Mouse (Mus musculus): ENCODE measurements around the gene Slc22a23.
A peak's percentile ranks its signal among the peaks of the same experiment; 100 is the strongest.
"Not testable (repeated sequence)": the region's sequence is repeated elsewhere in the genome, so short reads cannot be mapped to it uniquely, and the experiment has no call there.

The Slc22a23 gene

DNA sequence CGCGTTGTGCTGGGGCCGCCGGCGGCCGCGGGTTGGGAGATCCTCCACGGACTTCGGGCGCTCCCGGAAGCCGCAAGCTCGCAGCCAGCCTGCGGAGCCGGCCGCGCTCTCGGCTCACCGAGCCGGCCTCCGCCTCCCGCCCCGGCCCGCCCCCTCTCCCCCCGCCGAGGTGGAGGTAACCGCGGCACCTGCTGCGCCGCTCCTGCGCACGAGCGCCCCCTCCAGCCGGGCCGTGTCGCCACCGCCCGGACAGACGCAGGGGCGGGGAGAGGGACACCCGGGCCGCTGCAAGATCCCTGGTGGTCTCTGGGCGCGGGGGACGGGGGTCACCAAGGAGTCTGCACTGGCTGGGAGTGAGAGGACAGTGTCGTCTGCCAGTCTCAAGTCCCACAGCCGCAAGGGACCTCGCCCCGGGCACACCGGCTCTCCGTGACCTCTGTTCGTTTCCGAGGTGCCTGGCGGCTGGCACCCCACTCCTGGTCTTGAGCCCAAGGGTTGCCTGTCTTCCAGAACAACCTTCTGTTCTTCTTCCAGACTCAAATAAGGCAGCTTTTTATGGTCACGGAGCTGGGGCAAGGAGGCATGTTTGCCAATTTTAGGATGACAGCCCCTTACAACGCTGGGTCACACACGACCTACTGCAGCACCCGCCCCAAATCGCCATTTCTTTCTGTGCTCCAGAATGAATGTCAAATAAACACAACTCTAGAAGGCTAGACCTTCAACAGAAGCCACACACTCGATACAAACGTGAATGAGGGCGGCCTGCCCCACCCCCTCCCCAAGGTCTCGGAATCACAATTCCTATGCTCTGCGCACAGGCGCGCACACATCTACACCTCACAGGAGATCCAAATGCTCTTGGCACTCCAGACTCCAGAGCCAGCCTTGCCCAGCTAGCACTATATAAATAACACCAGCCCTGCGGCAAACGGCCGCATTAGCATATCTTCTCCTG, at the start of gene Slc22a23:
TSS of gene Slc22a23 (minus strand) at position 55 of the 958 bp plus-strand sequence.
- peak; percentile 72 for DNase-seq

DNA sequence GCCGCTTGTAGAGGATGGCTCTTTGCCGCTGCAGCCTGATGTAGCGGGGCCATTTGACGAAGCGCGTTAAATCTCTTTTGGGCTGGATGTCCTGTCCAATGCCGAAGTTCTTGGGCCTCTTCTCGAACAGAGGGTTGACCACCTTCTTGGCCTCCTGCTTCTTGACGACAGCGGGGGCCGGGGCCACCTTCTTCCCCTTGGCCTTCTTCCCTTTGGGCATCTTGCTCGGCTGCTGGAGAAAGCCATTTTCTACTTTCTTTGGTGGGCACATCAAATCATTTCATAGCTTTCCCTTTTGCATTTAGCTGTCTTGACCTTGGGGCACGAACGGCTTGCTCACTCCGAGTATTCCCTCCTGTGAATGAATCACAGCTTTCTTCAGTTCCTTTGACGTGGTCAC, 49.3 kb upstream of the Slc22a23 start:
- not testable (repeated sequence) for DNase-seq

DNA sequence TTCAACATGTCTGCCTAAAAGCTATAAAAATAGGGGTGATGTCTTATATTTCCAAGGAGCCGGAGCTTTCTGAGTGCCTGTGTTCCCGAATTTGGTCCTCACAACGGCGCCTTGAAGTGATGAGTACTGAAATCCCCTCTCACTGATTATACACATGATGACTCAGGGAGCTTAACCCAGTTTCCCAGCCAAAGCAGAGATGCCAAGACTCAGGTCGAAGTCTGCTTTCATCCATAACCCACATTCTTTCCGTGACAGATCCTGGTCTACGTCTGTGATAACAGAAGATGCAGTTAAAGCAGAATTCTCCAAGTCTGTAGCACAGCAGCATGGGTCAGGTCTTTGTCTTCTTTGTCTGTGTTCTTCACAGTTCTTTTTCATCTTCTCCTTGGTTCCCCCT, 47.4 kb upstream of the Slc22a23 start:
- no peak for DNase-seq

DNA sequence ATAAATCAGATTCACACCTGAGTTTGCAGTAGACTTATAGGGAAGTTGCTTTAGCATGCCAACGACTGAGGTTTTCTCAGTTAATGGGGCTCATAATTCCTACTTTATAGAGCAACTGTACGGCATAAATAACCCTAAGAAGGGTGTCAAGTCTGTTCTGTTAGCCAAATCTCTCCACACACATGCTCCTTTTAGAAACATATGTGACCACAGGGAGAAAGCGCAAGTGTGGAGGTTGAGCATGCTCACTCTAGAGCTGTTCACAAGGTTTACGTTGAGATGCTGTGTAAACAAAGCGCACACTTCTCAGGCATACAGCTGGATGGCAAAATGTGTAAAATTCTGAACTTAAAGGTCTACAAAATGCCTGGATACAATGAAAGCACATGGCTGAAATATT, 43.2 kb upstream of the Slc22a23 start:
- DNase-seq = no peak

DNA sequence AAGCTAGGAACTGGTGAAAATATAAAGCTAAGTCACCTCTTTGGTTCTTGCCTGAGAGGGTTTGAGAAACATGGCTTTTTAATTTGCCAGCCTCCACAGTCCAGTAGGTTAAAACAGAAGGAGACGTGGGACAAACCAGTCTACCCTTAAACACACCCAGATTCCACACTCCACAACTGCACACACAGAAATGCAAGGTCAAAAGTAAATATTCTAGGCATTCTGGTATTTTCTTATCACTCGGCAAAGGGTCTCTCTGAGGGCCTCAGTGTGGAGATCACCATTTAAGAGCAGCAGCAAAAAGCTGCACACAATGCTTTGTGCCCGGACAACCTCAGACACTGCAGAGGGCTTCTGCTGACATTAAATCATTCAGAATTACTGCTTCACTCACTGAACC, 38.4 kb upstream of the Slc22a23 start:
- DNase-seq = no peak

DNA sequence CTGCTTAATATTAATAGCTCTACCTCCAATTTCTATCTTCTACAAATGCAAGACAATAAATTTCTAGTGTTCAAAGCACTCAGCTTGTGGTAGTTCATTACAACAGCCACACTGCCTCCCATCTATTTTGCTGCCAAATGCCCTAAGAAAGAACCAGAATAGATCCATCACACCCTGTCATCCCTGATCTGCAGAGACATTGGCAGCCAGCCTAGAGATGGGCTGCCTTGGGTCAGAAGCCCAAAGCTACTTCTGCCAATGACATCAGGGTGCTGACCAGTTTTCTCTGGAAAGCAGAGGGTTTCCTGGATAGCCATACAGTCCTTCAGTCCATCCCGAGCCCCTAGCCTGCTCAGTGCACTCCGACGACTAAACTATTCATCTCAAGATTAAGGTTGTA, 33.9 kb upstream of the Slc22a23 start:
- no peak for DNase-seq

DNA sequence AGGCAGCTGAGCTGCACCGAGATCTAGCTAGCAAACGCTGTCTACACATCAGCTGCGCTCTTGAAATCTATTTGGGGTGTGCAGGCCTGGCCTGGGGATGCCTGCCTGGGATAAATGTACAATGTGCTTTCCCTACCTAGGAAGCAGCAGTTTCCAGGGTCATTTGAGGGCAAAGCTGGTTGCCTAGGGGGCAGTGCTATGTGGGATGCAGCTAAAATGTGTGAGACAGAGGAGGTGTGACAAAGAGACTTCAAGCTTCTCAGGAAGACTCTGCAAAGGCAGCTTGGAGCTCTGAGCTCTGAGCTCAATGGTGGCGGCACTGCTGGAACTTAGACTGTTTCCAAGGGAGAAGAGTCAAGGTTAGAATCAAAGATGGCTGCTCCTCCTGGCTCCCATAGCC, 30.2 kb upstream of the Slc22a23 start:
- DNase-seq = no peak

DNA sequence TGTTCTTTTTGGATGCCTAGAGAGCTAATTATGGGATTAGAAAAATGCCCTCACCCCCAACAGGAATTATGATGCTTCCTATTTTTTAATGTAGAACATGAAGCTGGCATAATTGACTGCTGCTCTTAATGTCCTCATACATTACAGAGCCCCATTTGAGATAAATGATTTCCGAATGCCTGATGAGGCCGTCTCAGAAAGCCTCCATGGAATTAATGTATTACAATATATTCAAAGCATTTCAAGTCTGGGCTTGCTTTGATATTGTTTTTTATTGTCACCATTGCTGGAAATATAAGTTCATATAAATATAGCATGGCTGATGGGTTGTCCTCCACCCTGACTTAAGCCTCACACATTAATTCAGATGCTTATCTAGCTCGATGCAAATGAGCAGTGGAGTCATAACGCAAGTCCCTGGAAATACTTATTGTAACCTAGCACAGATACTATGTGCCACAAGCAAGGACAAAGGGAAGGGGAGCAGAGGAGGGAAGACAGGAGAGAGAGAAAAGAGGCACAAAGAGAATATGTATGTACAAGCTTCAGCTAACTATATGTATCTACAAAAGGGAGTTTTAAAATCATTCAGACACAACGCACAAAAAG, 28.0 kb upstream of the Slc22a23 start:
- no peak for DNase-seq

DNA sequence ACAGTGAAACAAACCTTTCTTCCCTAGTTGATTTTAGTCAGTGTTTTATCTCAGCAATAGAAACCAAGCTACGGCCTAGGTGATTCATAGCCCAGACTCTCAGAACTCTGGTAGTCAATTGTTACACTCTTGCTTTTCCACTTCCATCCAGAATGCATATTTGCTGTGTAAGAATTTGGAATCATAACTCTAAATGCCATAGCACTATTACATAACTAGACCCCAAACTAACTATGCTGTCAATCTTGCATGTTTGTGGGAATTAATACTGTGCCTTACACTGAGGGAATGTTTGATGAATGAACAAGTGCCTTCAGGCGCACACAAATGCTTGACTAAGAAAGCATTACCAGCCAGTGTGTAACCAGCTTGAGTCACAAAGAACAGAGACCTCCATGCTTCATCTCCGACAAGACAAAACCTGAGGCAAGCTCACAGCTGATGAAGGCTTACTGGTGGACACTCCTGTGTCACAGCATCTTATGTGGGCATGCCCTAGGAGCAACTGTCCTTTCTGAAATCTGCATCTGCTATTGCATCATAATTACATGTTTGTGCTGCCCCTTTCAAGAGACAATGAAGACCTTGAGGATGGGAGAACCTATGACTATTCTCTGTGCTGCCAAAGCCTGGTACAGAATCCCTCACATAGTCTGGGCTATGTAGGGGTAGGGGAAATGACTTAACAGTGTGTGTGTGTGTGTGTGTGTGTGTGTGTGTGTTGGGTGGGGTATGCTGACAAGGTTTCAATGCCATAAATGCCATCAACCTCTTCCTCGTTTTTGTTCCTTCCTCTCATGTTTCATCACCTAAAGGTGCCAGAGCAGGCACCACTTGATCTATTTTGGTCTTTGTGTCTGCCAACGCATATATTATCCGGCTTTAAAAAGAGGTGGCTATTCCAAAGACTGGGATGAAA, 27.2 kb upstream of the Slc22a23 start:
- DNase-seq = no peak

DNA sequence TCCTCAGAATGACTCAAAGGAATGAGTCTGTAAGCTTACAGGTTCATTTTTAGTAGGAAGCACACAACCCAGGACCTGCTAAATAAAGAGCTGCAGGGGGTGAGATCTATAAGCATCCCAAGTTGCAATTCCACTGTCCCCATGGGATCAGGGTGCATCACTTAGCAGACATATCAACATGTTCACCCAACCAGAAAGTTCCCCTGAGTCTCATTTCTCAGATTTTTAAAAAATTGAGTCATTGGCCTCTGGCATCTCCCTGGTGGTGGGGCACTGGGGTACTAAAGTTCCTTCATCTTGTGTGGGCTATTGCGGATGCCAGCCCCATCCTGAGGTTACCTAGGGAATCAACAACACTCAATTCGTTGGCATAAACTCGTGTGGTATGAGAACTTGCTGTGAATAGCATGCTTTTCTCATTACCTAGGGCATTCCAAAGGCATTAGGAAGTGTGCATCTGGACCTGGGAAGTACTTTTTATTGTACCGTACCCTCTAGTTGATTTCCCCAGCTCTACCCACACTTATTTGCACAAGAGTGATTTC, 25.4 kb upstream of the Slc22a23 start:
- DNase-seq = no peak

DNA sequence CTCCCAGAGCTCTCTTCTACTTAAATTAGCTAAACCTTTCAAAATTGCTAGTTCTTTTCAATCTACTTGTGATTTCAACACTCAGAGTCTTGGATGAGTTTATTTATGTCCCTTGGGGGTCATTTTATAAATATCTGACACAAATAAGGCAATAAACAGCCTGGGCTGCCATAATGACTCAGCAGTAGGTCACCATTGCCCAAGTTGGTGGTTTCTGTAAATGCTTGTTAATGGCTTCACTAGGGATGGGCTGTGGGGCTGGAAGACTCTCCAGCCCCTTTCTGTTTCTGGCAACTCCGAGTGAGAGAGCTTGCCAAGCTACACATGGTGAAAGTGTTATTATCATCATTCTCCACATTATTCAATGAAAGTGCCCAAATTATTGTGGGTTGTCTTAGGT, 20.2 kb upstream of the Slc22a23 start:
- no peak for DNase-seq

DNA sequence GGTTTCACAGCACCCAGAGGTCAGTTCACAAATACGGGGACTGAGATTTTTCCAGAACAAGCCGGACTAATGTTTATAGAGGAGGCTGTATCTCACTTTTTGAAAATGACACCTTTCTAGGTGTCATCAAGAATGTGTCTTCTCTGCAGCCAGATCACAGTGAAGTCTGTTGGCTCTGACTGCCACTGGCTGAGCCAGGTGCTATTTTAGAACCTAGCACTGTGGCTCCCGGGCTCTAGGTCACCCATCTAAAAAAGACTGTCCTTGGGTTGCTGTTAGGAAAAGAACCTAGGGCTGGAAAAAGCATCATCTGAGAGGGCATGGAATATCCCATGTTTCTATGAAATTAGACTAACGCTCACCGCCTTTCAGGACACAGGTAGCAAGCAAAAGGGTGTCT, 10.7 kb upstream of the Slc22a23 start:
- no peak for DNase-seq

DNA sequence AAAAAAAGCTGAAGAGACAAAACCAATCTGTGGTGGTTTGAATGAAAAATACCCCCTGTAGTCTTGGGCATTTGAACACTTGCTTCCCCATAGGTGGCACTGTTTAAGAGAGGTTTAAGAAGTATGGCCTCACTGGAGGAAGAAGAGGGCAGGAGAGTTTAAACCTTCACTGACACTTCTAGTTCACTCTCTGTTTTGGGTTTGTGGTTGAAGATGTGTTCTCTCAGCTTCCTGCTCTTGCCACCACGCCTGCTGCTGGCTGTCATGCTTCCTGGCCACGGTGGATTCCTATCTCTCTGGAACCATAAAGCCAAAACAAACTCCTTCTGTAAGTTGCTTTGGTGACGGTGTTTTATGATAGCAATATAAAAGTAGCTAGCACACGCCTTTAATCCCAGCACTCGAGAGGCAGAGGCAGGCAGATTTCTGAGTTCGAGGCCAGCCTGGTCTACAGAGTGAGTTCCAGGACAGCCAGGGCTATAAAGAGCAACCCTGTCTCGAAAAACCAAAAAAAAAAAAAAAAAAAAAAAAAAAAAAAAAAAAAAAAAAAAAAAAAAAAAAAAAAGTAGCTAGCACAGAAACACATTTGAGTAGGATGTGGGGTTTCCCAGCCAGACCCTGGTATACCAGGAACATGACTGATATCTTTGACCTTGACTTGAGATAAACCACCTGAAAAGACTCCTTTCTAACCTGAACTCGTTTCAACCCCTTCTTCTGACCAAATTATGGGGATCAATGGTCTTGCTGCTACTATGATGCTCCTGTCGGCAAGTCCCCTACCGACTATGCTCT, 10.0 kb upstream of the Slc22a23 start:
- DNase-seq = no peak

DNA sequence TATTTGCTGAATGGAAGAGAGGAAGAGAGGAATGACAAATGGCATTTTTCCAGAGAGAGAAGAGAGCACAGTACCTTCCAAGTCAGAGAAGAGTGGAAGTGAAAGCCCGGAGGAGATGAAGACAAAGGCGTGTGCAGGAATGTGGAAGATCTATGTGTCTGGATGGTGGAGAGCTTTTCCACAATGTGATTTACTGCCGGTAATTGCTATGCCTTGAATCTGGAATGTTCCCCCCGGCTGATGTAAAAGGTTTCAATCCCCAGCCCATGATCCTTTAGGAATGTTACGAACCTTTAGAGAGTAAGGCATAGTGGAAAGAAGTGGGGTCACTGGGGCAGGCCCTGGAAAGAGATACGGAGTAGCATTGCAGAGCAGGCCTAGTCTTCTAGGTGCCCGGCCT, 8.3 kb upstream of the Slc22a23 start:
- DNase-seq = no peak

DNA sequence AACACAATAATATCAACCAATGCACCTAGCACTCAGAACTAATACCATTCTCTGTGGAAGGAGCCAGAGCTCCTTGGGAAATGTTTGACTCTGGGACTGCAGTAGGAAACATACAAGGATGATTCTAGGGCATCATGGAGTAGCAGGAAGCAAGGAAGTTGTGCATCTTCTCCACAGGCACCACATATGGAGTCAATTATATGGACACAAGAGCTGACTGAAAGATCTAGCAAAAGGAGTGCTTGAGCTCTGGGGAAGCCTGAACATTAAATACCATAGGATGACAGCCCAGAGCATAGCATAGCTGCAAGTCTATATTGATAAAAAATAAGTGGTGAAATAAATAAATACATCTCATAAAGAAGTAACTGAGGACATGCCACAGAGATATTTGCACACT, 6.5 kb upstream of the Slc22a23 start:
- no peak for DNase-seq

DNA sequence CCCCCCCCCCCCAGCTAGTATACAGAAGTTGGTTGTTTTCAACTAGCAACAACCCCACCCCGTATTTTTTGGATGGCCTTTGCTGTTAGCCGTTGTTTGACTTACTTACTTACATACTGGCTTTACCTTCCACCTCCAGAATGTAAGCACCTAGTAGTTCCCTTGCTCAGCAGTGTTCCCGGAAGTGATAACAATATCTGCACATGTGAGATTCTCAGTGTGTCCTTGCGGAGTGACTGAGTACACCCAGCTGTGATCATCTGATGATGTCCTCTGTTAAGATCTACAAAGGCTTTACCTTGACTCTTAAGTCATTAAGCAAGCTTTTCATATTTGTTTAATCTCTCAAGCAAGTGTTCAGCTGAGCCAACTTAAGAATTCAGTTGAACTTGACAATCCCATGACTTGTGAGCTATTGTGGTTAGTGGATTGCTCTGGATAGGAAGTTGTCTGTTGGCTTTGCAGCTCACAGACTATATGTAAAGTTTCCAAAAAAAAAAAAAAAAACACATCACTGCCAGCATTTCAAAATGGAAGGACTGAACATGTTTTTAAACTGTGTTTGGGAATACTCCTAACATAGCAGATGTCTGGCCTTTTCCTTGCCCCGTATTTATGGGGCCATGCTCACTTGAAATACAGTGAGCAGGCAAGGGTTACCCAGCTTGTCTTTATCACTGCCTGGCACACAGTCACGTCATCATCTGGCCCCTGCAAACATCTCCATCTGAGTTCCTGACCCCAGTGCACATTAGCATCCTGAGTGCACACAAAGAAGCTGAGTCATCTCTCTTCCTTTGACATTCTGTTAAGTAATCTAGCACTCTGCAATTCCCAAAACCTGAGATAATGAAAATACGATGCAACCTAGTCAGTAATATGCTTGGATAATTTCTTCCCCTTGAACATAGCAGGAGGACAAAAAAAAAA, 3.2 kb upstream of the Slc22a23 start:
- no peak for DNase-seq

DNA sequence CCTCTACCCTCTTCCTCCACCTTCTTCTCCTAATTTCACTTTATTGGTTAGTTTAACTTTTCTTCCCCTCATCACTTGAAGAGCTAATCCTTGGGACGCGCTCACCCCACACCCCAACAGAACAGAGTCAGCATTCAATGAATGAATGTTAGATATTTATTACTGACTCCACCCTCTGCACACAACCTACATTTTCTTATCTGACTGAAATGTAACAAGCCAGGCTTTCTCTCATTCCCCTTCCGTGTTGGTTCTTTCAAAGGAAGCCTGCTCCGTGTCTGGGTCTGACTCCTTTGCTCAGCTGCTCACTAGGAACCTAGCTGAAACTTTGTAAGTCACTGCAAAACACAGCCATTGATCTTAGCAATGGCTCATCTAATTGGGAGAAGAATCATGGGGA, 1.8 kb upstream of the Slc22a23 start:
- DNase-seq = no peak

DNA sequence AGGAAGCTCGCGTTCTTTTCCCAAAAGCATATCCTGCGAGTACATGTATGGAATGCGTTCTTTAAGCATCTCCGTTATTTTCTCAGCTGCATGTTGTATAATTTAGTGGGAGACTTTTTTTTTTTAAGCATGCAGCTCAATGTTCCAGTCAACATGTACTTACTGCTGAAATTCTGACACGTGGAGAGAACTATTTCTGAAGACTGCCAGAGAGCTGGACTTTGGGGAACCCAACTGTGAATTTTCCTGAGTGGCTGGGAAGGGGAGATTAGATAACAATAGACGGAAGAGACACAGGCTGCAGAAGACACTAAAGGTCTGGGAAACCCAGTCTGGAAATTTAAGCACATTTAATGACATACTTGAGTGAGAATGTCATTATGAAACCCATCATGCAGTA, 1.3 kb upstream of the Slc22a23 start:
- DNase-seq = no peak

DNA sequence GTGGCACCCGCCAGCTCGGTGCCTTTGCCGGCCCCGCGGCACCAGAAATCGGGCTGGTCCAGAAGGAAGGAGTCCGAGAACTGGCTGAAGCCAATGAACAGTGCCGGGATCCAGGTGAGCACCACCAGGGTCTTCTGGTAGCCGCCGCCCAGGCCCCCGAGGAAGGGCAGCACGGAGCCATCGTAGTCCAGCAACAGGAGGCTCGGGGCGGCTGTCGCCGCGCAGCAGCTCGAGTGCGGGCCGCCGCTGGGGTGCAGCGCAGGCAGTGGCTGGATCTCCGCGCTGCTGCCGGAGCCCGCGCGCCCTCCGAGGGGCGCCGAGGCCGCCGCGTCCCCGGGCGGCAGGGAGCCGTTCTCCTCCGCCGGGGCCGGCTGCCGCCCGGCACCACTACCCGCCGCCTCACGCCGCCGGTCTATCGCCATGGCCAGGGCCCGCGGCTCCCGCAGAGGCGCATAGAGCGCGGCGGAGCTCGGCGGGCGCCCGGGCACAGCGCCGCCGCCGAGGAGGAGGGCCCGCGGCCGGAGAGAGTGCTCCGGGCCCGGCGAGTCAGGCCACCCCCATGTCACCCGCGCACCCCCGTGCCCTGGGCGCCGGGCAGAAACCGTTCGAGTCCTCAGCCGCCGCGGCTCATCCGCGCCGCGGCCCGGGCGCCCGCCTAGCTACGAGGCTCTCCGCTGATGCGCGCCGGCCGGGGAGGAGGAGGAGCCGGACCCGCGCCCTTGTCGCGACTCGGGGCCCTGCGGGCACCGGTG, 430 bp downstream of the Slc22a23 start:
- DNase-seq = no peak

DNA sequence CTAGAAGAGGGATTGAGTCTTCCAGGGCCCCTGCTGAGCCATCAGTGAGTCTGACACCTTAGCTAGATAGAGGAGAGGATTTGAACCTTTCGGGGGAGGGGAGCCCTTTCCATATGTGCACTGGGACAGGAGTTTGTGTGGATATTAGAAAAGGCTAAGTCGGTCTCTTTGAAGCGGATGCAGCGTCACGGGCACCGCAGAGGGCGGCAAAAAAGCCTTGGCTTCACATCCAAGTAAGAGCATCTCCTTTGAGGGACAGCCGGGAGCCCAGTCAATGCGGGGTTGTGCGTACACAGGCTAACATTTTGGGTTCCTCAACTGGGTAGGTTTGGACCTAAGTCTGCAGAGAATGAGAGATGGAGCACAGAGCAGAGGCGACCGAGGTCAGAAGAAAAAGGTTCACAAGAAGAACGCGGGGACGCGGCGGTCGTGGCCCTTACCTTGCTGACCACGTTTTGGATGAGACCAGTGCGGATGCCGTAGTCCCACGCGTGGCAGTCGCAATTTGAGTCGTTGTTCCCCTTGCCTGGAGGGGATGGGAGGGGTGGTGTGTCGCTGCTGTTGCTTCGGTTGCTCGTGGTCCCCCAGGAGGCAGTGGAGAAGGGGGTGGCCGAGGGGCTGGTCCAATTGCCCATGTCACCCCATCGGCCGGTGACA, 1.1 kb downstream of the Slc22a23 start:
- DNase-seq = no peak

Measured in kidney, adult 11 months (tissue).